Mouse (Mus musculus) forebrain, embryonic 11.5 days (tissue): ENCODE measurements at regions not wholly inside any gene's neighbourhood (a gene's known extent, or its start where the extent isn't known, plus 50 kb on each side); places are given as distances from the start of the nearest gene placed in this dataset.
A peak's percentile ranks its signal among the peaks of the same experiment; 100 is the strongest.

Experiments used
- ATAC-seq: fragments of 200-750 bp; cut with Nextera tagmentation; replicated peaks from 2 replicates; pipeline ENCODE4 v1.8.0; 2017; ENCODE audit warnings: moderate TSS enrichment; ENCODE audit not compliant: low FRiP score
- DNase-seq: peaks from one replicate; pipeline ENCODE4 v3.0.0-alpha.2; 2017; ENCODE audit warnings: low spot score
- H3K27ac ChIP-seq: fragments of 300-500 bp; sonication (generic); 2 replicates; pipeline ENCODE4 v1.5.1; 2014; ENCODE audit warnings: low read depth, low read length
- H3K27me3 ChIP-seq: fragments of 300-500 bp; sonication (generic); 2 replicates; pipeline ENCODE4 v1.6.1; 2014; ENCODE audit warnings: mild to moderate bottlenecking, low read length, mixed read lengths; ENCODE audit not compliant: control insufficient read depth, insufficient read depth
- H3K36me3 ChIP-seq: fragments of 300-500 bp; sonication (generic); 2 replicates; pipeline ENCODE4 v1.6.1; 2014; ENCODE audit warnings: mild to moderate bottlenecking, low read length, moderate library complexity, mixed read lengths; ENCODE audit not compliant: control insufficient read depth, insufficient read depth
- H3K4me1 ChIP-seq: fragments of 300-500 bp; sonication (generic); replicated peaks from 2 replicates; pipeline ENCODE4 v1.6.1; 2014; ENCODE audit warnings: low read length, mixed read lengths; ENCODE audit not compliant: control insufficient read depth, insufficient read depth
- H3K4me2 ChIP-seq: fragments of 300-500 bp; sonication (generic); 2 replicates; pipeline ENCODE4 v1.6.1; 2014; ENCODE audit warnings: low read depth, mild to moderate bottlenecking, low read length, moderate library complexity, mixed read lengths; ENCODE audit not compliant: severe bottlenecking
- H3K4me3 ChIP-seq: fragments of 300-500 bp; sonication (generic); 2 replicates; pipeline ENCODE4 v1.5.1; 2014; ENCODE audit warnings: low read depth, low read length
- H3K9ac ChIP-seq: fragments of 300-500 bp; sonication (generic); 2 replicates; pipeline ENCODE4 v1.6.1; 2014; ENCODE audit warnings: low read length
- H3K9me3 ChIP-seq: fragments of 300-500 bp; sonication (generic); 2 replicates; pipeline ENCODE4 v1.6.1; 2016; ENCODE audit warnings: low read length, mixed read lengths; ENCODE audit not compliant: control insufficient read depth
- WGBS: fragments of 180-500 bp; shearing (Covaris S2); extraction: QIAGEN DNeasy Blood & Tissue Kit; methylation state at CpG from one replicate; pipeline ENCODE4 v1.1.7; 2014; 5-methylcytosine and 5-hydroxymethylcytosine counted together

GRCm38 (mm10) chr13:41694749-41695419, 89.2 kb downstream of the Tmem170b start:
- Histone ChIP-seq H3K9me3 (no peaks in the 10 kb centered on the region), H3K4me3 (no peak overlapping the region), H3K9ac (no peak overlapping the region), H3K27ac (no peak overlapping the region), H3K4me1 (no peaks in the 10 kb centered on the region), H3K27me3 (no peaks in the 10 kb centered on the region), H3K36me3 (no peaks in the 10 kb centered on the region), H3K4me2 (no peak overlapping the region)
- no peak for ATAC-seq
- whole genome bisulfite sequencing, result 87% methylated on average over 9 of the region's 9 CpGs
- DNase-seq, result no peak

- H3K4me3 ChIP-seq, result no peak overlapping the region
- ATAC-seq (no peak), DNase-seq (no peak)
- H3K9me3 ChIP-seq, result no peaks in the 10 kb centered on the region
- H3K4me1 ChIP-seq, result no peaks in the 10 kb centered on the region
- 78% methylated on average over 7 of the region's 7 CpGs for WGBS
- H3K9ac ChIP-seq, result no peak overlapping the region
- no peak overlapping the region for H3K27ac ChIP-seq
- no peaks in the 10 kb centered on the region for H3K27me3 ChIP-seq
- no peaks in the 10 kb centered on the region for H3K36me3 ChIP-seq
- no peak overlapping the region for H3K4me2 ChIP-seq
These were observed 91.2 kb downstream of the Tmem170b start for GRCm38 (mm10) chr13:41696767-41697445.

- Histone ChIP-seq H3K4me1 (no peaks in the 10 kb centered on the region), H3K27ac (no peak overlapping the region), H3K9me3 (no peaks in the 10 kb centered on the region), H3K4me3 (no peak overlapping the region), H3K9ac (no peak overlapping the region), H3K27me3 (no peaks in the 10 kb centered on the region), H3K4me2 (no peak overlapping the region), H3K36me3 (no peaks in the 10 kb centered on the region)
- WGBS, result 54% methylated on average over 3 of the region's 3 CpGs
- DNase-seq (no peak), ATAC-seq (no peak)
These were observed 95.6 kb downstream of the Tmem170b start for GRCm38 (mm10) chr13:41701345-41701744.

GRCm38 (mm10) chr13:41701829-41702231, 96.1 kb downstream of the Tmem170b start:
- peak; percentile 51; the same call in 1 of the 2 replicates for ATAC-seq
- Histone ChIP-seq H3K9me3 (no peaks in the 10 kb centered on the region), H3K4me3 (no peak overlapping the region), H3K27me3 (no peaks in the 10 kb centered on the region), H3K36me3 (no peaks in the 10 kb centered on the region), H3K9ac (no peak overlapping the region), H3K27ac (no peak overlapping the region), H3K4me1 (no peaks in the 10 kb centered on the region), H3K4me2 (no peak overlapping the region)
- 58% methylated on average over 8 of the region's 8 CpGs for WGBS
- DNase-seq, result no peak

GRCm38 (mm10) chr13:41703196-41703595, 97.5 kb downstream of the Tmem170b start:
- DNase-seq, result no peak
- H3K27ac ChIP-seq, result no peak overlapping the region
- no peaks in the 10 kb centered on the region for H3K27me3 ChIP-seq

GRCm38 (mm10) chr13:41703618-41704017, 97.9 kb downstream of the Tmem170b start:
- 66% methylated on average over 8 of the region's 8 CpGs for WGBS
- Histone ChIP-seq H3K4me3 (no peak overlapping the region), H3K27me3 (no peaks in the 10 kb centered on the region), H3K4me2 (no peak overlapping the region), H3K27ac (no peak overlapping the region), H3K4me1 (no peaks in the 10 kb centered on the region), H3K9ac (no peak overlapping the region), H3K9me3 (no peaks in the 10 kb centered on the region), H3K36me3 (no peaks in the 10 kb centered on the region)
- DNase-seq, result no peak
- ATAC-seq, result no peak

More at GRCm38 (mm10) chr13:41703196-41703595, 97.5 kb downstream of the Tmem170b start:
- ATAC-seq, result no peak
- no peaks in the 10 kb centered on the region for H3K4me1 ChIP-seq
- no peaks in the 10 kb centered on the region for H3K9me3 ChIP-seq
- H3K9ac ChIP-seq, result no peak overlapping the region
- WGBS, result 92% methylated on average over 2 of the region's 2 CpGs
- H3K4me2 ChIP-seq, result no peak overlapping the region
- H3K4me3 ChIP-seq, result no peak overlapping the region
- no peaks in the 10 kb centered on the region for H3K36me3 ChIP-seq

- no peak for ATAC-seq
- Histone ChIP-seq H3K27ac (no peak overlapping the region), H3K4me2 (no peak overlapping the region), H3K4me3 (no peak overlapping the region), H3K36me3 (no peaks in the 10 kb centered on the region), H3K9me3 (no peaks in the 10 kb centered on the region), H3K27me3 (no peaks in the 10 kb centered on the region), H3K9ac (no peak overlapping the region), H3K4me1 (no peaks in the 10 kb centered on the region)
- 93% methylated on average over 2 of the region's 2 CpGs for WGBS
- no peak for DNase-seq
These were observed 99.1 kb downstream of the Tmem170b start for GRCm38 (mm10) chr13:41704806-41705205.

GRCm38 (mm10) chr13:41705636-41706035, 99.9 kb downstream of the Tmem170b start:
- H3K9me3 ChIP-seq, result no peaks in the 10 kb centered on the region
- no peak for ATAC-seq
- no peaks in the 10 kb centered on the region for H3K4me1 ChIP-seq
- H3K27me3 ChIP-seq, result no peaks in the 10 kb centered on the region
- 80% methylated on average over 4 of the region's 4 CpGs for WGBS
- no peak overlapping the region for H3K9ac ChIP-seq
- DNase-seq, result no peak
- no peaks in the 10 kb centered on the region for H3K36me3 ChIP-seq
- no peak overlapping the region for H3K4me2 ChIP-seq
- no peak overlapping the region for H3K4me3 ChIP-seq
- H3K27ac ChIP-seq, result no peak overlapping the region

- no peak for DNase-seq
- 85% methylated on average over 7 of the region's 7 CpGs for WGBS
- no peak for ATAC-seq
- Histone ChIP-seq H3K4me1 (no peaks in the 10 kb centered on the region), H3K4me2 (no peak overlapping the region), H3K4me3 (no peak overlapping the region), H3K9me3 (no peaks in the 10 kb centered on the region), H3K27ac (no peak overlapping the region), H3K9ac (no peak overlapping the region), H3K36me3 (no peaks in the 10 kb centered on the region), H3K27me3 (no peaks in the 10 kb centered on the region)
These were observed 102.1 kb downstream of the Tmem170b start for GRCm38 (mm10) chr13:41707811-41708210.
